Mouse (Mus musculus): ENCODE data around the gene Ahsg.

The Ahsg gene

GRCm38 (mm10) chr16:22888835-22889234, 2.2 kb upstream of the Ahsg start:
- no peak for DNase-seq

DNA sequence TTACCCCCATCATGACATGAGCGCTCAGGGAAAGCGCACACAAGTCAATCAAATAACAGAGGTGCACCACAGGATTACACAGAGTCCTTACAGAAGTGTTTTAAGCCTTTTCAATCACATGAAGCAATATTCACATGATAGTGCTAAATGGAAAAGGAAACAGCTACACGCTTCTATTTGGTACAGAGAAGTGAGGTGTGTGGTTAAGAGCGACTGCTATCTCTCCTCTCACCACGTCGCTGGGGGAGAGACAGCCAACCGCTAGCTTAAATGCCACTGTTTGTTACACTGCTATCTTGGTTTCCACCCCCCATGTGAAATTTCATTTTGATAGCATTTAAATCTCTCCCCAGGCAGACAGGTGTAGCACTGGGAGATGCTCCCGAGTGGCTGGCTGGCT, 1.4 kb upstream of the Ahsg start:
- no peak for DNase-seq

DNA sequence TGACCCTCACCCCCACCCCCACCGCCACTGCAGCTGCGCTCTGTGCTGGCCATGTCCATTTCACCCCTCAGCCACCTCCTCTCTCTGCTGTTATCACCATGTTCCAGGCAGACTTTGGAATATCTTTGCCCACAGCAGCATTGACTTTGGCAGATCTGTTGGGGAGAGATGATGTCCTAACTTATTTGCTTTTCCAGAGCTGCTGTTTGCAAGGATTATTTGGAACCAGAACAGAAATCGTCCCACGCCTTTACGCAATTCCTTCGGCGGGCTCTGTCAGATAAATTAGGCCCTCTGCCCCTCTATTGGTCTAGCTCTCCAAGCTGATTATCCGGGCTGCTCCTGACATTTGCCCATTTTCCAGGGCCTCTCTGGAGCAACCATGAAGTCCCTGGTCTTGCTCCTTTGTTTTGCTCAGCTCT, 667 bp downstream of the Ahsg start:
- no peak for DNase-seq

DNA sequence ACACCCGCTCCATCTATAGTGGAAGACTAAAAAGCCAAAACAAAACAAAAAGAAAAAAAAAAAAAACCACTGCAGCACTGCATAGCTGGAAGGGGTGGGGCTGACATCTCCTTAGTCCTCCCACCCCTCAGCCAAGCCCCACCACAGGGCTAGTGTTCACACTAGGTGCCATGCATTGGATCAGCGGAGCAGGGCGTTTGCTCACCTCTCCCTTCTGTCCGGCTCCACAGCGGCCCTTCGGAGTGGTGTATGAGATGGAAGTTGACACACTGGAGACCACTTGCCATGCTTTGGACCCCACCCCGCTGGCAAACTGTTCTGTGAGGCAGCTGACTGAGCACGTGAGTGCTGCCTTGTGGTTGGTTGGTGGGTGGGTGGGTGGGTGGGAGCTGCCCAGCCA, 3.0 kb downstream of the Ahsg start:
- no peak for DNase-seq

DNA sequence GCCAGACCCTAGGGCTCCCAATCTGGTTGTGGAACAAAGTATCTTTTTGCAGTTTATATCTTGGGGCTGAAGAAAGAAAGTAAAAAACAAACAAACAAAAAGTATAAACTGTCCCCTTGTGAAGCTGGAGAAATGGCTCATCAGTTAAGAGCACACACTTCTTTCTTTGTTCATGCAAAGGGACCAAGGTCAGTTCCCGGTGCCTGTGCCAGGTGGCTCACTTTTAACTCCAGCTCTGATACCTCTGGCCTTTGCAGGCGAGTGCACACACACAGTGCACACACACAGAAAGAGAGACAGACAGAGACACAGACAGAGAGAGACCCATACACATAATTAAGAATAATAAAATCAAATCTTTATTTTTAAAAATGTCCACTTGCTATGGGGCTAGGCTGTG, 5.5 kb downstream of the Ahsg start:
- DNase-seq: no peak

DNA sequence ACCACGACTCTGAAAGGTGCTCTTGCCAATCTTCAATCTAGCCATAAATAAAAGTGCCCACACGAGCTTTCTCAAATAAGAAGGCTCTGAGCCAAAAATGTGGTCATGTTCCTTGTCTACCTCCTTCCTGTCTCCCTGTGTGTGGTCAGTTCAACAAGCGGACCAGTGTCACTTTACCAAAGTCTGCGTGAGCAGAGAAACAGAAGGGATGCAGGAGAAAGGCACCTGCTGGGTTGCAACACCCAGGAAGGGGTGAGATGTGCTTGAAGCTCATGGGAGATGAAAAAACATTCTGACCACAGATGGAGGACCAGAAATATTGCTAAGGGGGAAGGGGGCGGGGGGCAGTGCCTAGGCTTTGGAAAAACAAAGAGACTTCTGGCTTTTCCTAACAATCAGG, 8.3 kb downstream of the Ahsg start:
- no peak for DNase-seq

DNA sequence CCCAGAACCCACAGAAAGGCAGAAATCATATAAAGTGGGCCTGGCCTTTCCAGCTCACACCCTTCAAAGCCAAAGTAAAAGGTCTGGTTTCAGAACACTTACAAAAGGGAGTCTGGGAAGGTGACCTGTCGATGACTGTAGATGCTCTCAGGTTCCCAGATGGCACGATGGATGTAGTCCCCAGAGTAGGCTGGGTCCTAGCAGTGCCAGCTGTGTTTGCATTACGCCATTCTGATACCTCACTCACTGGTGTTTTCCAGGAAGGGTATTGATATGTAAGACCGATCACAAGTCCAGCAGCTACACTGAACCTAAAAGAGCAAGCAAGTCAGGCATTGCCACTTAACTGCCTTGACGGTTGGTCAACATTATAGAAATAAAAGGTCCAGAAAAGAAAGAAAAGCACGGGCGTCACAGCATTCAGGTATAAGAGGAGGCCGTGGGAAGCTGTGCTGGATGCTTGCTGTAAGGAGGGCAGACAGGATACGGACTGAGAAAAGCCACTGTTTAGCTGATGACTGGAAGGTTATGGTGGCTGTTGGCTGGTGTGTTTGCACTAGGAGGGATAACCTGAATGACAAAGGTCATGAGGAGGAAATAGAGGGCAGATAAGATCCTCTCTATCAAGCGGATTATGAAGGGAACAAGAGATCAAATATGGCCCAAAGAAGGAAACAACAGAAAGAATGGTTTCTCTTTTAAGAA, 8.9 kb downstream of the Ahsg start:
- DNase-seq: no peak

DNA sequence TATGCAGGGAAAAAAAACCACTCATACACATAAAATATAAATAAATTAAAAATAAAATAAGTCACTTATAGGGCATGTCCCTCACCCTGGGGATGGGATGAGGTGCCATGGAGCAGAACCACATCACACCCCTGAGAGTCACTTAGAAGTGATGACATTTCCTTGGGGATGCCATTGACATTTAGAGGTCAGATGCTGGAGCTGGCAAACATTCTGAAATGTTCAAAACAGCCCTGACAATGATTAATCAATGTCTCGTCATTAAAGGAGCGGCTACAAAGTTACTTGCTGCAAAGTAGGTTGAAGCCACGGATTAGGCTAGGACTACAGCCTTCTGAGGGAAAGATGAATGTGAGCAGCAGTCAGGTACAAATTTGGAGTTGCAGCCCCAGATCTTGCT, 10.2 kb downstream of the Ahsg start:
- DNase-seq: no peak

DNA sequence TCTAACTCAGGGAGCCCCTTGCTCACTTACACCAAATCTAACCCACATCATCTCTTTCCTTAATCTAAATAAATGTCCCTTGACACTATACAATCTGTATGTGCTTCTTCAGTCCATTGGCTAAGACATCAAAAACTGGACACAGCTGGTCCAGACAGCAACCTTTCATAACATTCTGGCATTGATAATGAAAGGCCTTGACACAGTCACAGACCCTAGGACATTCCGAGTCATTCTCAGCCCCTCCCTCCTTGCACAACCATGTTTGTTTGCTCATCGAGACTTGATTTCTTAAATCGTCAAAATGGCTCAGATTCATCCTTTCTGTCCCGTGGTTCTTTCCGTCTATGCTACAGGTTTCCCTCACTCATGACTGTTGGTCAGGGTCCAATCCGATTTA, 18.2 kb downstream of the Ahsg start:
- no peak for DNase-seq

DNA sequence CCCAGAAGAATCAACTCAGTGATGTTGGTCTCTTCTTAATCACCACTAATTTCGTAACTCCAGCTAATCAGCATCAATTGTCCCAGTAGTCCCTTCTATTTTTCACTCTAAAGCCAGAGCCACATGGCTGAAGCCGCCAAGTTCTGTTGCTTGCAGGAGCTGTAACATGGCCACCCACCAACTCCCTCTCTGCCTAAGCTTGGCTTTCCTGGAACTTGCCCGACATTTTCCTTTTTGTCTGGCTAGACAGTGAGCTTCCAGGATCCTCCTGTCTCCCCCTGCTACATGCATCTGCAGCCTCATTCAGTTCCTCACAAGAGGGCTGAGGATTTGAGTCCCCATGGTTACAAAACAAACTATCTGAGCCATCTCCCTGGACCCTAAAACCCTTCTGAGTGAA, 20.9 kb downstream of the Ahsg start:
- no peak for DNase-seq

DNA sequence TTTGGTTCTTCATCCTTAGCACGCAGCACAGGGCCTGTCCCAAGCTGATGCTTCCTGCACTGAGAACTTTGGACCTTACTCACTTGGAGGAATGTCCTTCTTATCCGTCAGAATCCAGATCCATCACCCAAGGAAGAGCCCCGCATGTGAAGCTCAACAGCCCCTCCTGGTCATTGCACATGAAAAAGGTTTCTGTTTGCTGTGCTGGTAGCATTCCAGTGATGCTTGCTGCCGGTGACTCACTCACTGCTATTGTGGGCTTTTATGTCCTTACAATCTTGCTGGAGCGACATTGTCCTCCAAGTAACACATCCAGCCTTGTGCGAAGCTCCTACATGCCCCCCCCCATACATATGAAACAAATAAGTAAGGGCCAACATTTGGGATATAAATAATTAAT, 21.8 kb downstream of the Ahsg start:
- DNase-seq: no peak

- DNase-seq: no peak
These were observed 23.2 kb downstream of the Ahsg start for GRCm38 (mm10) chr16:22914276-22914675.

DNA sequence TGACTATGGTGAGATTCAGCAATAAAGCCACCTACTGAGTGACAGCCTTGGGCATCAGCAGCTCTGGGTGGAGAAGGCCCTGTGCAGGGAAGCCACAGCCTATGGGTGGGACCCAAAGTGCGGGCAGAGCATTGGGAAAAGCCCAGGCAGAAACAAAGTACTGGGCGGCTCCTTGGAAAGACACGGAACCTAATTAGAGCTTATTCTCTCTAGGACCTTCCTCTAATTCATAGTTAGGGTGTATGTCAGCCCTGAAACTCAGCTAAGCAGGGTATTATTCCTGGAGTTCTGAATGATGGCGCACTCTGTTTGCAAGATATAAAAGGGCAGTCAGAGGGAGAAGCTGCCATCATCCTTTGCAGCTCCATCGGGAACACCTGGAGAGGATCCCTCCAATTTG, 27.0 kb downstream of the Ahsg start, which contains the start of gene Fetub:
TSS of gene Fetub (plus strand) at position 301 of the 400 bp plus-strand sequence.
- DNase-seq: no peak

GRCm38 (mm10) chr16:22918664-22919312, 27.7 kb downstream of the Ahsg start:
- no peak for DNase-seq

- DNase-seq: no peak
These were observed 29.1 kb downstream of the Ahsg start for GRCm38 (mm10) chr16:22919971-22920854.

DNA sequence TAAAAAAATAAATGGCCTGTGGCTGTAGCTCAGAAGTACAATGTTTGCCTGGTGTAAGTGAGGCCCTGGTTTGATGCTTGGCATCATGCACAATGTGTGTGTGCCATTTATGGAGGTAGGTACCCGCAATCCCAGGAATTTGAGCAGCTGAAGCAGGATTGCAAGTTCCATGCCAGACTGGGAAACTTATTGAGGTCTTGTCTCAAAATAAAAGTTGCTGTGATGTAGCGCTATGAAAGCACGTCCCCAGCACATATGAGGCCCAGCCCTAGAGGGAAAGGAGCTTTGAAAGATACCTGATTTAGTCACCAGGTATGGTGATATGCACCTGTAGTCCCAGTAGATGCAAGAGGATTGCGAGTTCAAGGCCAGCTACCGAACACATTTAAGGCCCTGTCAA, 30.7 kb downstream of the Ahsg start:
- DNase-seq: no peak

DNA sequence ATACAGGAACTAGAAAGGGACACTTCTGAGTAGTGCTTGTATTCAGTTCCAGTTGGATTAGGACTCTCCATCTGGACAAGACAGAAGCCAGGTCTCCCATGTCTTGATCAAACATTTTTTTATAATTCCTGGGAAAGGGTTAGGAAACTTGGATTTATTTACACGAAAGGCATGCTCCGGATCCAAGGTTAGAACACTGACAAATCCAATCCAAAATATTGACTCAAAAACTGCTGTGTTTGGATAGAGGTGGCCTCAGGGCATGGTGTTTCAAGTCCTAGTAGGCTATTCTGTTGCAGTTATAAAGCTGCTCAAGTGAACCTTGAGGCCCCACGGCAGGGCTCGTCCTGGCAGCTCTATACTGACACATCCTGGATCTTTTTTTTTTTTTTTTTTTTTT, 31.4 kb downstream of the Ahsg start:
- DNase-seq: no peak

DNA sequence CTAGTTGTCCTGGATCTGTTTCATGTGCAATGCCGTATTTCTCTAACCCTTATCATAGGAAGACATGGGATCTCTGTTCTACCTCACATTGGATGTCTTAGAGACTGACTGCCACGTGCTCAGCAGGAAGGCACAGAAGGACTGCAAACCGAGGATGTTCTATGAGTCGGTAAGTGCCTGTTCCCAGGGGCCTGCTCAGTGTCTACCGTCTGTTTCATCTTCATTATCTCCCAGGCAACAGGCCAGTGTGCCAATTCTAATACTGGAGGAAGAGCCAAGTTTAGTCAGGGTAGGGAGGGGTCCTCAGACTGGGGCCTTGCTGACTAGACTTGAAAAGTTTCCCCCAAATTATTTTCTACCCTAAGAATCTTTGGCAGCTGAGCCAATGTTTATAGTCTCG, 38.5 kb downstream of the Ahsg start:
- DNase-seq: no peak

DNA sequence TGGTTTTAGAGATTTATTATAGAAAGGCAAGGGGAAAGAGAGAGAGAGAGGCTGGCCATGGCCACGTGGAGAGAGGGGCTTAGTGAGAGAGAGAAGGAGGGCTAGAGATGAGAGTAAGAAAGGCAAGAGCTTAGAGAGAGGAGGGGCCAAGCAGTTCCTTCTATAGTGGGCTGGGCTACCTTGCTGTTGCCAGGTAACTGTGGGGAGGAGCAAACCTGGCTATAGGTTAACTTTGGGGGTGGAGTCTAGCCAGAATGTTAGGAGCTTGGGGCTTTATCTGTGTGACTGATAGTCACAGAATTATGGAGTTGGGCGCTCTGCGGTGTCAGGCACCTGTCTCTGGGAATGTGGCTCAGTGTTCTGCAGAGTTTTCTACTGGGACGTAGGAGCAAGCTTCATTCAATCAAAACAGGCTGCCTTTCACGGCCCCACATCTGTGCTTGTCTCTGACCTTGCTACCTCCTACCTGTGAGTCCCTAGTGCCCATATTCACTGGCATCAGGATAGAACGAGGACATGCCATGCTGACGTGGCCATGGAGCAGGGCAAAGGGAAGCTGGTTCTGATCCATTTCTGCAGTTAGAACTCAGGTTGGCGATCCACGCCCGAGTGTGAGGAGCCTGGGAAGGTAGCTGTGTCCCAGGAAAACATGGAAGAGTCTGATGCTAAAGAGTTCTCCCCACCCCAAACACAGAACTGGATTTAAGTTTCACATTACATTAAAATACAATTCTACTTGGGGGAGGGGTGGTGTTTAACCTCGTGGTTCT, 40.5 kb downstream of the Ahsg start:
- DNase-seq: no peak

GRCm38 (mm10) chr16:22937631-22938030, 46.6 kb downstream of the Ahsg start:
- no peak for DNase-seq

- no peak for DNase-seq
These were observed 47.5 kb downstream of the Ahsg start for GRCm38 (mm10) chr16:22938541-22938940.

- no peak for DNase-seq
These were observed 48.1 kb downstream of the Ahsg start for GRCm38 (mm10) chr16:22939120-22939695.

Measured in spleen, adult 18-20 months (tissue).